In genomic region chr7:16098021-16099017, GRCm38 (mm10) we compare ENCODE assay signal across 8 mouse cellular contexts. TPM values are rescaled to one million over a fixed set of nuclear protein-coding genes. Genes with fewer than 3 reads are reported as not detected.
DNase-seq lines count a peak whose midpoint lies in the region; ATAC-seq and TF ChIP-seq lines count a peak whose summit lies in the region.

Gene Napa, plus strand, starts transcription at chr7:16098458.

- peak within 1 kb of the TSS; percentile 88 for H3K4me3 ChIP-seq in gastrocnemius, adult 2 months
- H3K4me3 ChIP-seq in hindbrain, postnatal 0 days (ENCODE audit: low read length), result peak within 1 kb of the TSS; percentile 73
- peak within 1 kb of the TSS; percentile 97 for H3K4me3 ChIP-seq in left cerebral cortex, adult 2 months

- peaks cover 14% of the 10 kb centered on the region for H3K4me1 ChIP-seq in hindbrain, postnatal 0 days (ENCODE audit: insufficient read depth, low read length)

- no peaks in the 10 kb centered on the region for H3K9me3 ChIP-seq in hindbrain, postnatal 0 days (ENCODE audit: low read length)

- peak within 1 kb of the TSS; percentile 91 for H3K9ac ChIP-seq in hindbrain, postnatal 0 days (replicated peaks; ENCODE audit: low read length)

- peak; percentile 100 for DNase-seq in ZHBTc4 (ENCODE audit: low read depth, low spot score)
- peak; percentile 100 for DNase-seq in gastrocnemius, adult 2 months
- DNase-seq in hindbrain, postnatal 0 days (ENCODE audit: low spot score), result peak; percentile 100
- peak; percentile 97 to 99 for DNase-seq in left cerebral cortex, adult 2 months (ENCODE audit: extremely low spot score in 1 of 2, low spot score in 2 of 2)
- peak; percentile 100 for DNase-seq in right cerebral cortex, adult 2 months (ENCODE audit: low spot score in 2 of 2)
- DNase-seq in urinary bladder, postnatal 14 days (ENCODE audit: low spot score), result peak; percentile 99

- H3K27ac ChIP-seq in gastrocnemius, adult 2 months, result peak within 1 kb of the TSS; percentile 95
- peak within 1 kb of the TSS; percentile 89 for H3K27ac ChIP-seq in hindbrain, postnatal 0 days
- peak within 1 kb of the TSS; percentile 90 for H3K27ac ChIP-seq in left cerebral cortex, adult 2 months

- H3K36me3 ChIP-seq in hindbrain, postnatal 0 days (ENCODE audit: insufficient read depth, low read length), result no peaks in the 10 kb centered on the region

- H3K27me3 ChIP-seq in hindbrain, postnatal 0 days (ENCODE audit: insufficient read depth, low read length), result no peaks in the 10 kb centered on the region

- H3K4me2 ChIP-seq in hindbrain, postnatal 0 days (ENCODE audit: low read depth, low read length), result peak within 1 kb of the TSS; percentile 90

- TF ChIP-seq CTCF in gastrocnemius, adult 2 months (IDR thresholded peaks at IDR 0.05), result peak; percentile 84
- TF ChIP-seq CTCF in hindbrain, postnatal 0 days (IDR thresholded peaks at IDR 0.05; ENCODE audit: low read depth), result peak; percentile 81
- TF ChIP-seq CTCF in left cerebral cortex, adult 2 months (IDR thresholded peaks at IDR 0.05), result peak; percentile 87

- WGBS in hindbrain, postnatal 0 days, result under 1% methylated on average over 67 of the region's 68 CpGs

- ATAC-seq in common myeloid progenitor, adult 5-6 weeks (replicated peaks; ENCODE audit: low read depth, poor library complexity, severe bottlenecking), result peak; percentile 87
- ATAC-seq in hindbrain, postnatal 0 days, result peak; percentile 98
- peak; percentile 88 for ATAC-seq in megakaryocyte, adult 5-6 weeks (ENCODE audit: poor library complexity, severe bottlenecking)

- intact Hi-C loops in gastrocnemius, adult 2 months (cut with DNase I), result loop anchor here (1.0 to 2.0 kb wide), 3 partner anchors 20 to 55 kb away; partner anchors contain the start of gene Kptn
- intact Hi-C loops in left cerebral cortex, adult 2 months (cut with DNase I), result loop anchor here (2.0 to 10.0 kb wide), 2 partner anchors 20 to 166 kb away; partner anchors contain the start of gene Kptn

RNA-seq across cellular contexts. Expression of gene Napa, which starts in this region (rescaled TPM):
- total RNA-seq in common myeloid progenitor, adult 5-6 weeks (2017), result 61.1 and 65.9 TPM in 2 replicates
- 100 to 1,000 TPM in 1 of 2 experiments, 10 to 100 TPM in 1; 99.2 to 113 TPM for total RNA-seq in gastrocnemius, adult 2 months (2021)
- 413 and 441 TPM in 2 replicates for total RNA-seq in hindbrain, postnatal 0 days (2014; rRNA removed)
- 253 and 256 TPM in 2 replicates for polyA plus RNA-seq in hindbrain, postnatal 0 days (2015; fragmentation: Nextera tagmentation; extraction: Ambion mirVana)
- total RNA-seq in left cerebral cortex, adult 2 months (2021), result 100 to 1,000 TPM; 269 to 280 TPM
- 62.0 and 65.7 TPM in 2 replicates for total RNA-seq in megakaryocyte, adult 5-6 weeks (2015)
- total RNA-seq in megakaryocyte, adult 5-6 weeks (2017), result 39.8 and 39.9 TPM in 2 replicates

Comparison
In these comparisons a context has a peak if more than half of its experiments do, and no peak if none do; other contexts are left out.
1. Peak in every context shown above with its lines: DNase-seq, ATAC-seq, H3K4me3 ChIP-seq and H3K27ac ChIP-seq.